Mouse (Mus musculus): ENCODE data around the gene Mecr. TPM values are rescaled to one million over a fixed set of nuclear protein-coding genes. Genes with fewer than 3 reads are reported as not detected.

Gene Mecr
- polyA plus RNA-seq, 1 experiment: 16.7 TPM

DNA sequence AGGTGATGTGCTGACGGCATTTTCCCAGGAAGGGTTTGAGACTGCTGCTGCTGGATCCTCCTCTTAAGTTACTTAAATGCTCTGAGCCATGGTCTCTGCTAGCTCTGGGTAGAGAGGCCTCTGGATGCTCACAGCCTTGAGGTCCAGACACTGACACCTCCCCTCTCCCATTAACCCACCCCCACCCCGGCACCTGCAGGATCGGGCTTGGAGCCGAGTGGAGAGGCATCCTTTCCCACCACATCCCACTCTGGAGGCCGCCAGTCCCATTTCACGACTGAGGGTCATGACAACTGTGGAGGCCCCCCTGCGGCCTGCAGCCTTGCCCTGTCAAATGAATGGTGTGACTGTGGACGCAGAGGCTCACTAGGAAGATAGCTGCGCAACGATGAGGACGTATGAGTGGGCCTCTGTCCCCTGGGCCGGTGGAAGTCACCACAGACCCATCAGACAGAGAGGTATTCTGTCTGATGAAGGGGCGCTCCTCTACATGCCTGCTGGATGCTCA, 72.6 kb downstream of the Mecr start:
- Histone ChIP-seq H3K4me3 (ENCODE audit: insufficient read depth, low read length) (no peak overlapping the region), H3K4me1 (ENCODE audit: control insufficient read depth, insufficient read depth, low read length) (no peaks in the 10 kb centered on the region; the same call in 1 of the 2 replicates), H3K27ac (ENCODE audit: insufficient read depth, low read length) (no peak overlapping the region)
- TF ChIP-seq POLR2A (IDR thresholded peaks at IDR 0.05; ENCODE audit: low read depth, low read length): no peak
- TF ChIP-seq CTCF (IDR thresholded peaks at IDR 0.05; ENCODE audit: borderline replicate concordance, insufficient read depth, low read length): no peak

DNA sequence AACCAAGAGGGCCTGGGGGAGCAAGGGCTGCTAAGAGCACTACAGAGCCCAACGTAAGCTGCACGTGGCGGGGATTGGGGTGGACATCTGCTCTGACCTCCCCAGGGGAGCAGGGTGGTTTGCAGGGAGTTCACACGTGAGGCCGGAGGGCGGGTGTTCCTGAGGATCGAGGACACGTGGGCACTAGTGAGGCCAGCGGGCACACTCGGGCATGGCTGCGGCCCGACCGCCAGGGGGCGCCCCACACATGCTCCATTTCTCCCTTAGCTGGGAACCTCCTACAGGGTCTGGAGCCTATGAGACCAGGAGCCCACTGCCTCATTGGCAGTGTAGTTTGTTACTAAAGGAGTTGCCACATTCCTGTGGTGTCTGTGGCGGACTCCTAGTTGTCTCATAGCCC, 73.2 kb downstream of the Mecr start:
- H3K4me1 ChIP-seq (ENCODE audit: control insufficient read depth, insufficient read depth, low read length): no peaks in the 10 kb centered on the region; the same call in 1 of the 2 replicates
- H3K4me3 ChIP-seq (ENCODE audit: insufficient read depth, low read length): no peak overlapping the region
- TF ChIP-seq CTCF (IDR thresholded peaks at IDR 0.05; ENCODE audit: borderline replicate concordance, insufficient read depth, low read length) (peak; percentile 76), POLR2A (IDR thresholded peaks at IDR 0.05; ENCODE audit: low read depth, low read length) (no peak)
- no peak overlapping the region for H3K27ac ChIP-seq (ENCODE audit: insufficient read depth, low read length)

GRCm38 (mm10) chr4:131917010-131917555, 73.8 kb downstream of the Mecr start:
- H3K27ac ChIP-seq (ENCODE audit: insufficient read depth, low read length): no peak overlapping the region
- TF ChIP-seq CTCF (IDR thresholded peaks at IDR 0.05; ENCODE audit: borderline replicate concordance, insufficient read depth, low read length): no peak
- TF ChIP-seq POLR2A (IDR thresholded peaks at IDR 0.05; ENCODE audit: low read depth, low read length): no peak
- no peak overlapping the region for H3K4me3 ChIP-seq (ENCODE audit: insufficient read depth, low read length)
- no peaks in the 10 kb centered on the region; the same call in 1 of the 2 replicates for H3K4me1 ChIP-seq (ENCODE audit: control insufficient read depth, insufficient read depth, low read length)

Other genes starting within 250 kb of the Mecr start
- 2.0 and 2.8 TPM in 2 replicates for gene Ptpru, start 5.2 kb upstream of the Mecr start, polyA plus RNA-seq (2011; ENCODE audit: insufficient read length, low read depth, missing spikeins)
- 35.0 and 40.6 TPM in 2 replicates for gene Srsf4, start 30.1 kb downstream of the Mecr start, polyA plus RNA-seq (2011; ENCODE audit: insufficient read length, low read depth, missing spikeins)
- gene Tmem200b, start 78.3 kb downstream of the Mecr start, polyA plus RNA-seq (2011; ENCODE audit: insufficient read length, low read depth, missing spikeins): 4.4 and 8.0 TPM in 2 replicates
- 0.35 TPM in 1 of 2 replicates, not detected in the other for gene Gm10300, start 231.2 kb downstream of the Mecr start, polyA plus RNA-seq (2011; ENCODE audit: insufficient read length, low read depth, missing spikeins)
- 21.6 and 34.0 TPM in 2 replicates for gene Epb41, start 231.9 kb downstream of the Mecr start, polyA plus RNA-seq (2011; ENCODE audit: insufficient read length, low read depth, missing spikeins)